Mouse (Mus musculus) intestine, embryonic 16.5 days (tissue): Measurements from ENCODE around the gene Aldh2. TPM values are rescaled to one million over a fixed set of nuclear protein-coding genes. Genes with fewer than 3 reads are reported as not detected.

Experiments used
- ATAC-seq: fragments of 200-750 bp; cut with Nextera tagmentation; 2 replicates; pipeline ENCODE4 v1.8.0; 2017; ENCODE audit warnings: moderate TSS enrichment, moderate library complexity
- H3K27ac ChIP-seq: fragments of 300-500 bp; sonication (generic); 2 replicates; pipeline ENCODE4 v1.5.1; 2014; ENCODE audit warnings: mild to moderate bottlenecking, low read length
- H3K27me3 ChIP-seq: fragments of 300-500 bp; sonication (generic); replicated peaks from 2 replicates; pipeline ENCODE4 v1.6.1; 2014; ENCODE audit warnings: low read length, control low read depth, mixed read lengths; ENCODE audit not compliant: control insufficient read depth, insufficient read depth
- H3K36me3 ChIP-seq: fragments of 300-500 bp; sonication (generic); 2 replicates; pipeline ENCODE4 v1.6.1; 2014; ENCODE audit warnings: low read length, control low read depth; ENCODE audit not compliant: control insufficient read depth, insufficient read depth
- H3K4me1 ChIP-seq: fragments of 300-500 bp; sonication (generic); 2 replicates; pipeline ENCODE4 v1.6.1; 2014; ENCODE audit warnings: low read length, control low read depth, mixed read lengths; ENCODE audit not compliant: control insufficient read depth, insufficient read depth
- H3K4me2 ChIP-seq: fragments of 300-500 bp; sonication (generic); 2 replicates; pipeline ENCODE4 v1.6.1; 2014; ENCODE audit warnings: low read depth, low read length, control low read depth
- H3K4me3 ChIP-seq: fragments of 300-500 bp; sonication (generic); 2 replicates; pipeline ENCODE4 v1.5.1; 2014; ENCODE audit warnings: mild to moderate bottlenecking, low read length
- H3K9ac ChIP-seq: fragments of 300-500 bp; sonication (generic); 2 replicates; pipeline ENCODE4 v1.6.1; 2014; ENCODE audit warnings: low read depth, low read length
- H3K9me3 ChIP-seq: fragments of 300-500 bp; sonication (generic); 2 replicates; pipeline ENCODE4 v1.6.1; 2016; ENCODE audit warnings: low read length, control low read depth; ENCODE audit not compliant: control insufficient read depth
- WGBS: fragments of 180-500 bp; shearing (Covaris S2); extraction: QIAGEN DNeasy Blood & Tissue Kit; methylation state at CpG from one replicate; pipeline ENCODE4 v1.1.7; 2014; 5-methylcytosine and 5-hydroxymethylcytosine counted together
- polyA plus RNA-seq: library from polyadenylated mRNA; unstranded; fragments of >200 nt; fragmentation: Nextera tagmentation; extraction: Ambion mirVana; gene quantifications from 2 replicates; pipeline ENCODE4 v1.2.1, GENCODE M21; 2015

Gene Aldh2
- polyA plus RNA-seq, 1 experiment from 2014 or later, result 236 TPM

- peak overlapping the region; percentile 76 for H3K27ac ChIP-seq
- no peaks in the 10 kb centered on the region for H3K9me3 ChIP-seq
- 50% methylated on average over 6 of the region's 6 CpGs for WGBS
- H3K4me1 ChIP-seq, result peaks cover 19% of the 10 kb centered on the region
- H3K4me2 ChIP-seq, result no peak overlapping the region
- no peak for ATAC-seq
- H3K9ac ChIP-seq, result peak overlapping the region; percentile 34; the same call in 1 of the 2 replicates
- no peaks in the 10 kb centered on the region for H3K36me3 ChIP-seq
- no peak overlapping the region for H3K4me3 ChIP-seq
- H3K27me3 ChIP-seq, result no peaks in the 10 kb centered on the region
Measured at GRCm38 (mm10) chr5:121586400-121587039, 7.1 kb downstream of the Aldh2 start.

- Histone ChIP-seq H3K27ac (peak overlapping the region; percentile 76), H3K27me3 (no peaks in the 10 kb centered on the region), H3K4me1 (peaks cover 16% of the 10 kb centered on the region), H3K9me3 (no peaks in the 10 kb centered on the region), H3K4me2 (no peak overlapping the region), H3K36me3 (no peaks in the 10 kb centered on the region), H3K9ac (no peak overlapping the region), H3K4me3 (no peak overlapping the region)
- WGBS, result 94% methylated on average over 5 of the region's 5 CpGs
- no peak for ATAC-seq
Measured at GRCm38 (mm10) chr5:121585699-121586098, 7.9 kb downstream of the Aldh2 start.

- Histone ChIP-seq H3K27ac (no peak overlapping the region), H3K4me2 (no peak overlapping the region), H3K4me3 (no peak overlapping the region), H3K27me3 (no peaks in the 10 kb centered on the region), H3K4me1 (peaks cover 16% of the 10 kb centered on the region), H3K36me3 (no peaks in the 10 kb centered on the region), H3K9ac (no peak overlapping the region), H3K9me3 (no peaks in the 10 kb centered on the region)
- 93% methylated on average over 10 of the region's 10 CpGs for WGBS
- no peak for ATAC-seq
Measured at GRCm38 (mm10) chr5:121585005-121585404, 8.6 kb downstream of the Aldh2 start.

- peak overlapping the region; percentile 77 for H3K27ac ChIP-seq
- peak overlapping the region; percentile 30; the same call in 1 of the 2 replicates for H3K4me2 ChIP-seq
- H3K36me3 ChIP-seq, result peaks cover 3% of the 10 kb centered on the region; the same call in 1 of the 2 replicates
- WGBS, result 42% methylated on average over 12 of the region's 12 CpGs
- H3K4me1 ChIP-seq, result peaks cover 16% of the 10 kb centered on the region
- ATAC-seq, result peak; percentile 95
- H3K27me3 ChIP-seq, result no peaks in the 10 kb centered on the region
- no peak overlapping the region for H3K9ac ChIP-seq
- no peak overlapping the region for H3K4me3 ChIP-seq
- H3K9me3 ChIP-seq, result no peaks in the 10 kb centered on the region
Measured at GRCm38 (mm10) chr5:121583765-121584501, 9.7 kb downstream of the Aldh2 start.

- Histone ChIP-seq H3K9me3 (no peaks in the 10 kb centered on the region), H3K4me3 (no peak overlapping the region), H3K4me2 (no peak overlapping the region), H3K9ac (no peak overlapping the region), H3K27ac (no peak overlapping the region), H3K27me3 (no peaks in the 10 kb centered on the region), H3K4me1 (peaks cover 16% of the 10 kb centered on the region), H3K36me3 (peaks cover 5% of the 10 kb centered on the region; the same call in 1 of the 2 replicates)
- WGBS, result 90% methylated on average over 8 of the region's 8 CpGs
- no peak for ATAC-seq
Measured at GRCm38 (mm10) chr5:121581945-121582344, 11.7 kb downstream of the Aldh2 start.

GRCm38 (mm10) chr5:121576927-121577488 is 16.6 kb downstream of the Aldh2 start:
- Histone ChIP-seq H3K36me3 (peaks cover 9% of the 10 kb centered on the region), H3K4me1 (no peaks in the 10 kb centered on the region), H3K27me3 (no peaks in the 10 kb centered on the region), H3K27ac (no peak overlapping the region), H3K4me3 (no peak overlapping the region), H3K9me3 (no peaks in the 10 kb centered on the region), H3K4me2 (no peak overlapping the region), H3K9ac (no peak overlapping the region)
- 89% methylated on average over 11 of the region's 11 CpGs for WGBS
- no peak for ATAC-seq

- peaks cover 9% of the 10 kb centered on the region for H3K36me3 ChIP-seq
- WGBS, result 92% methylated on average over 11 of the region's 11 CpGs
Measured at GRCm38 (mm10) chr5:121575867-121576266, 17.8 kb downstream of the Aldh2 start.

GRCm38 (mm10) chr5:121574145-121574544 is 19.5 kb downstream of the Aldh2 start:
- Histone ChIP-seq H3K27ac (no peak overlapping the region), H3K27me3 (no peaks in the 10 kb centered on the region), H3K36me3 (peaks cover 10% of the 10 kb centered on the region; the same call in 1 of the 2 replicates), H3K9me3 (no peaks in the 10 kb centered on the region), H3K4me2 (no peak overlapping the region), H3K4me3 (no peak overlapping the region), H3K9ac (no peak overlapping the region), H3K4me1 (no peaks in the 10 kb centered on the region)
- WGBS, result 83% methylated on average over 13 of the region's 13 CpGs
- ATAC-seq, result no peak

More at GRCm38 (mm10) chr5:121575867-121576266, 17.8 kb downstream of the Aldh2 start:
- Histone ChIP-seq H3K4me2 (no peak overlapping the region), H3K27ac (no peak overlapping the region), H3K9me3 (no peaks in the 10 kb centered on the region), H3K9ac (no peak overlapping the region), H3K4me3 (no peak overlapping the region), H3K4me1 (no peaks in the 10 kb centered on the region), H3K27me3 (no peaks in the 10 kb centered on the region)
- ATAC-seq, result no peak

- Histone ChIP-seq H3K36me3 (peaks cover 7% of the 10 kb centered on the region; the same call in 1 of the 2 replicates), H3K4me2 (no peak overlapping the region), H3K9ac (no peak overlapping the region), H3K27ac (no peak overlapping the region), H3K4me3 (no peak overlapping the region), H3K27me3 (no peaks in the 10 kb centered on the region), H3K9me3 (no peaks in the 10 kb centered on the region), H3K4me1 (0 out of 2 replicates have a peak, but pooled peaks cover 8% of the 10 kb centered on the region)
- ATAC-seq, result no peak
- 52% methylated on average over 1 of the region's 1 CpGs for WGBS
Measured at GRCm38 (mm10) chr5:121570787-121571186, 22.8 kb downstream of the Aldh2 start.
